8 mouse cellular contexts compared by ENCODE assay signal in genomic region chrX:73342941-73343735, GRCm38 (mm10). TPM values are rescaled to one million over a fixed set of nuclear protein-coding genes. Genes with fewer than 3 reads are reported as not detected.
A peak's percentile ranks its signal among the peaks of the same experiment; 100 is the strongest.
DNase-seq lines count a peak whose midpoint lies in the region; ATAC-seq and TF ChIP-seq lines count a peak whose summit lies in the region.

No protein-coding gene starts in this region.

- TF ChIP-seq POLR2A in lung, adult 2 months (IDR thresholded peaks at IDR 0.05; ENCODE audit: borderline replicate concordance, extremely low read depth, low read depth, low read length), result no peak
- TF ChIP-seq POLR2A in embryonic fibroblast, embryonic 13.5 days (IDR thresholded peaks at IDR 0.05; ENCODE audit: low read depth, low read length), result no peak

- DNase-seq in lung, adult 2 months, result no peak
- DNase-seq in lung, postnatal 25 days (ENCODE audit: low spot score), result no peak
- DNase-seq in R1 (ENCODE audit: low read depth, low spot score), result peak; percentile 30
- DNase-seq in retina, embryonic 14.5 days (ENCODE audit: low spot score), result peak; percentile 31
- DNase-seq in ovary, adult 18-20 months (ENCODE audit: low spot score), result no peak

- H3K4me2 ChIP-seq in hindbrain, embryonic 15.5 days, result peak overlapping the region; percentile 63
- peak overlapping the region; percentile 59 for H3K4me2 ChIP-seq in liver, embryonic 16.5 days (ENCODE audit: low read depth, low read length)

- no peak for TF ChIP-seq CTCF in lung, adult 2 months (IDR thresholded peaks at IDR 0.05; ENCODE audit: insufficient read depth, low read length)
- TF ChIP-seq CTCF in embryonic fibroblast, embryonic 13.5 days (IDR thresholded peaks at IDR 0.05; ENCODE audit: borderline replicate concordance, insufficient read depth, low read length), result no peak

- 0 out of 2 replicates have a peak overlapping the region, but pooled peaks have one; percentile 4 for H3K27ac ChIP-seq in embryonic fibroblast, embryonic 13.5 days (ENCODE audit: insufficient read depth, low read length)
- peak overlapping the region; percentile 81 for H3K27ac ChIP-seq in hindbrain, embryonic 15.5 days (replicated peaks)
- H3K27ac ChIP-seq in liver, embryonic 16.5 days (ENCODE audit: low read length), result no peak overlapping the region; the same call in 1 of the 2 replicates

- ATAC-seq in hindbrain, embryonic 15.5 days (ENCODE audit: low FRiP score, low read depth), result peak; percentile 60
- peak; percentile 39 for ATAC-seq in liver, embryonic 16.5 days (ENCODE audit: low read depth)

- H3K27me3 ChIP-seq in hindbrain, embryonic 15.5 days, result no peaks in the 10 kb centered on the region
- no peaks in the 10 kb centered on the region for H3K27me3 ChIP-seq in liver, embryonic 16.5 days (ENCODE audit: control insufficient read depth, insufficient read depth, low read depth, low read length)

- peaks cover 2% of the 10 kb centered on the region; the same call in 1 of the 2 replicates for H3K4me1 ChIP-seq in lung, adult 2 months (ENCODE audit: control insufficient read depth, insufficient read depth, low read length)
- H3K4me1 ChIP-seq in embryonic fibroblast, embryonic 13.5 days (ENCODE audit: control insufficient read depth, insufficient read depth, low read length), result no peaks in the 10 kb centered on the region
- H3K4me1 ChIP-seq in hindbrain, embryonic 15.5 days (replicated peaks), result peaks cover 9% of the 10 kb centered on the region; the same call in 1 of the 2 replicates
- H3K4me1 ChIP-seq in liver, embryonic 16.5 days (ENCODE audit: control insufficient read depth, low read depth, low read length), result peaks cover 2% of the 10 kb centered on the region; the same call in 1 of the 2 replicates

- peak overlapping the region; percentile 57 for H3K9ac ChIP-seq in hindbrain, embryonic 15.5 days
- H3K9ac ChIP-seq in liver, embryonic 16.5 days (ENCODE audit: low read depth, low read length), result peak overlapping the region; percentile 46

- H3K4me3 ChIP-seq in lung, adult 2 months (replicated peaks; ENCODE audit: extremely low read depth, low read depth, low read length), result peak overlapping the region; percentile 98
- peak overlapping the region; percentile 77 for H3K4me3 ChIP-seq in embryonic fibroblast, embryonic 13.5 days (ENCODE audit: insufficient read depth, low read length)
- H3K4me3 ChIP-seq in hindbrain, embryonic 15.5 days, result peak overlapping the region; percentile 59
- H3K4me3 ChIP-seq in liver, embryonic 16.5 days (ENCODE audit: low read depth, low read length), result peak overlapping the region; percentile 59

- H3K9me3 ChIP-seq in hindbrain, embryonic 15.5 days, result no peaks in the 10 kb centered on the region
- H3K9me3 ChIP-seq in liver, embryonic 16.5 days (replicated peaks; ENCODE audit: control insufficient read depth, low read length), result no peaks in the 10 kb centered on the region

- WGBS in lung, adult 2 months, result 24% methylated on average over 15 of the region's 15 CpGs
- WGBS in hindbrain, embryonic 15.5 days, result 21% methylated on average over 15 of the region's 15 CpGs
- 29% methylated on average over 15 of the region's 15 CpGs for WGBS in liver, embryonic 16.5 days (ENCODE audit: insufficient replicate concordance)

- H3K36me3 ChIP-seq in hindbrain, embryonic 15.5 days, result no peaks in the 10 kb centered on the region
- H3K36me3 ChIP-seq in liver, embryonic 16.5 days (ENCODE audit: control insufficient read depth, insufficient read depth), result no peaks in the 10 kb centered on the region

RNA-seq across cellular contexts. Expression of gene Zfp275, which starts 0.7 kb away (rescaled TPM):
- 10.7 and 14.7 TPM in 2 replicates for polyA plus RNA-seq in lung, adult 2 months (2012; rRNA removed)
- 35.4 and 42.6 TPM in 2 replicates for polyA plus RNA-seq in embryonic fibroblast, embryonic 13.5 days (2011; ENCODE audit: insufficient read length, low read depth, missing spikeins)
- polyA plus RNA-seq in hindbrain, embryonic 15.5 days (2015; fragmentation: Nextera tagmentation; extraction: Ambion mirVana), result 10.4 and 10.8 TPM in 2 replicates
- 2.0 and 2.6 TPM in 2 replicates for polyA plus RNA-seq in liver, embryonic 16.5 days (2015; fragmentation: Nextera tagmentation; extraction: Ambion mirVana)

RNA-seq across cellular contexts. Expression of gene Gm45015, which starts 6.5 kb away (rescaled TPM):
- polyA plus RNA-seq in lung, adult 2 months (2012; rRNA removed), result not detected in 2 replicates
- polyA plus RNA-seq in embryonic fibroblast, embryonic 13.5 days (2011; ENCODE audit: insufficient read length, low read depth, missing spikeins), result not detected in 2 replicates
- not detected in 2 replicates for polyA plus RNA-seq in hindbrain, embryonic 15.5 days (2015; fragmentation: Nextera tagmentation; extraction: Ambion mirVana)
- polyA plus RNA-seq in liver, embryonic 16.5 days (2015; fragmentation: Nextera tagmentation; extraction: Ambion mirVana), result not detected in 2 replicates

RNA-seq across cellular contexts. Expression of gene Xlr5a, which starts 50.4 kb away (rescaled TPM):
- polyA plus RNA-seq in lung, adult 2 months (2012; rRNA removed), result not detected in 2 replicates
- polyA plus RNA-seq in embryonic fibroblast, embryonic 13.5 days (2011; ENCODE audit: insufficient read length, low read depth, missing spikeins), result not detected in 2 replicates
- polyA plus RNA-seq in hindbrain, embryonic 15.5 days (2015; fragmentation: Nextera tagmentation; extraction: Ambion mirVana), result 0.19 TPM in 1 of 2 replicates, not detected in the other
- polyA plus RNA-seq in liver, embryonic 16.5 days (2015; fragmentation: Nextera tagmentation; extraction: Ambion mirVana), result 0.09 TPM in 1 of 2 replicates, not detected in the other

RNA-seq across cellular contexts. Expression of gene Xlr5c, which starts 50.4 kb away (rescaled TPM):
- not detected in 2 replicates for polyA plus RNA-seq in lung, adult 2 months (2012; rRNA removed)
- polyA plus RNA-seq in embryonic fibroblast, embryonic 13.5 days (2011; ENCODE audit: insufficient read length, low read depth, missing spikeins), result not detected in 2 replicates
- not detected in 2 replicates for polyA plus RNA-seq in hindbrain, embryonic 15.5 days (2015; fragmentation: Nextera tagmentation; extraction: Ambion mirVana)
- polyA plus RNA-seq in liver, embryonic 16.5 days (2015; fragmentation: Nextera tagmentation; extraction: Ambion mirVana), result not detected in 2 replicates

RNA-seq across cellular contexts. Expression of gene Gm18336, which starts 55.4 kb away (rescaled TPM):
- 0.05 TPM in 1 of 2 replicates, not detected in the other for polyA plus RNA-seq in lung, adult 2 months (2012; rRNA removed)
- not detected in 2 replicates for polyA plus RNA-seq in embryonic fibroblast, embryonic 13.5 days (2011; ENCODE audit: insufficient read length, low read depth, missing spikeins)
- polyA plus RNA-seq in hindbrain, embryonic 15.5 days (2015; fragmentation: Nextera tagmentation; extraction: Ambion mirVana), result not detected in 2 replicates
- not detected in 2 replicates for polyA plus RNA-seq in liver, embryonic 16.5 days (2015; fragmentation: Nextera tagmentation; extraction: Ambion mirVana)

Comparison
In these comparisons a context has a peak if more than half of its experiments do, and no peak if none do; other contexts are left out.
1. DNase-seq: peak in R1 (single experiment) and retina, embryonic 14.5 days (single experiment); none in lung, adult 2 months (single experiment), lung, postnatal 25 days (single experiment) and ovary, adult 18-20 months (single experiment).
2. Peak in every context shown above with its lines, with median percentiles within 50 percentile points of each other: H3K4me3 ChIP-seq.